Mouse (Mus musculus) brain, embryonic 14.5 days (tissue): ENCODE measurements at regions not wholly inside any gene's neighbourhood (a gene's known extent, or its start where the extent isn't known, plus 50 kb on each side); places are given as distances from the start of the nearest gene placed in this dataset.

Experiments
- CTCF ChIP-seq: fragments of 200-500 bp; IDR thresholded peaks from 2 replicates; pipeline ENCODE4 v1.5.1; 2012; ENCODE audit warnings: inconsistent platforms, mild to moderate bottlenecking, moderate library complexity, borderline replicate concordance; ENCODE audit not compliant: insufficient read depth, insufficient read length; ENCODE audit errors: extremely low read depth
- POLR2A ChIP-seq: fragments of 200-500 bp; IDR thresholded peaks from 2 replicates; pipeline ENCODE4 v1.6.1; 2012; ENCODE audit warnings: mild to moderate bottlenecking, inconsistent platforms, borderline replicate concordance; ENCODE audit not compliant: poor library complexity, insufficient read depth, insufficient read length, severe bottlenecking; ENCODE audit errors: extremely low read depth

DNA sequence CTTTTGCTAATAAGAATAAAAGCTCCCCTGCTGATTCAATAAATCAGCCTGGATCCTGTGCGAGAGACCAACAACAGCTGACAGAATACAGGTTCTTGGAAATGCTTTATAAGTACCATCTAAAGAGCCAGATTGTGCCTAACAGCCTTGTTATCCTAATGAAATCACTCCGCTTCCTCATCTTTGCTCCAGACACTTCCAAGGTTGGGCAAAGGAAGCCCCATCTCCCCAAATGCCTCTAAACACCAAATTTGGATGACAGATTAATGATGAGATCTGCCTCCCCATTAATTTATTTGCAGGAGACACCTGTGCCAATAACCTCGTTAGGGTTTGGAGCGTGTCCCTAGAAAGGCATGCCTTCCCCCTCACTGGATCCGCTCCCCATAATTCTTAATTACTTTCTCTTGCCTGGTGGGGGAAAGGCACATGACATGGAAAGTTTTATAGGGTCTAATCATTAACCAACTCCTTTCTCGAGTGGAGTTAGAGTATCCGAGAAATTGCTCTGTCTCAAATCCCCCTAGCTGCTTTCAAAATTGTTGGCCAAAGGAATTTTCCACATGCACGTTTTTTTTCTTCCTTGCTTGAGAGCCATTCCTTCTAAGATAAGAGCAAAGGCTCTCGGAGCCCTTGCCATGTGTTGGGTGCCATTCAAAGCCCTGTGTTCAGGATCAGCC is 179.9 kb upstream of the Esrrg start:
- TF ChIP-seq CTCF (no peak), POLR2A (no peak)
